Comparison of ENCODE assay signal across 18 mouse cellular contexts in the genomic region with DNA sequence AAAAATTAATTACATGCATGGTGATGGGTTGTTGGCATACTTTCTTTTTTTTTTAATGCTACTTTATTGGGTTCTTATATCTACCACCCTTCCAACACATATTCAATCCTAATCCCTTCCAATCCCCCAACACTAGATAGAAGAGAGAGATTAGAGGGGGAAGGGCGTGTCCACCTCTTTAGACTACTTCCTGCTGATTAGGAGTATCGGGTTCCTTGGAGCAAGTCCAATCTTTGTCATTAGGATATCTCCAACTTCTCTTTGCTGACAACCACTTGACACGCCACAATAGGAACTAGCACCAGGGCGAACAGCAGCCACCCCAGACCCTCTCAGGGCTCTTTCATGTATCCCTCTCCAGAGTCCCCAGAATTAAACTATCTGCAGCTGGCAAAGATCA.
"Had no signal": no experiment of that assay in that cellular context is flagged by ENCODE, and none has a peak within 500 bp of the region (broad histone marks: within the 10 kb centered on the region; RNA-seq: fewer than 3 reads in every experiment).

No protein-coding gene starts in this region.

- H3K9ac ChIP-seq: lung, embryonic 14.5 days; midbrain, embryonic 12.5 days; neural tube, embryonic 13.5 days; neural tube, embryonic 15.5 days had no signal

- H3K4me1 ChIP-seq: midbrain, embryonic 12.5 days had no signal

- H3K27ac ChIP-seq: midbrain, embryonic 10.5 days; midbrain, embryonic 12.5 days; neural tube, embryonic 15.5 days had no signal

- H3K36me3 ChIP-seq: midbrain, embryonic 10.5 days; midbrain, embryonic 12.5 days; neural tube, embryonic 13.5 days; neural tube, embryonic 15.5 days had no signal

- H3K9me3 ChIP-seq: midbrain, embryonic 10.5 days; midbrain, embryonic 12.5 days; neural tube, embryonic 13.5 days; neural tube, embryonic 15.5 days had no signal

- H3K4me3 ChIP-seq: midbrain, embryonic 10.5 days; midbrain, embryonic 12.5 days; myocyte; neural tube, embryonic 13.5 days; neural tube, embryonic 15.5 days had no signal

- DNase-seq: lung, adult 18-20 months; lung, embryonic 14.5 days; lung, postnatal 10 days; lung, postnatal 4 days; midbrain, embryonic 14.5 days; retina, postnatal 1 day; right cerebral cortex, adult 18-20 months; right cerebral cortex, postnatal 25 days; spleen, adult 18-20 months; thymus, adult 18-20 months; thymus, postnatal 14 days; thymus, postnatal 36 days had no signal

- H3K27me3 ChIP-seq: midbrain, embryonic 12.5 days; neural tube, embryonic 15.5 days had no signal

- H3K4me2 ChIP-seq: lung, embryonic 14.5 days; midbrain, embryonic 12.5 days; neural tube, embryonic 13.5 days; neural tube, embryonic 15.5 days had no signal

- ATAC-seq: midbrain, embryonic 16.5 days had no signal
